Mouse (Mus musculus) left cerebral cortex, adult 9 months (tissue): Measurements from ENCODE around the gene Ston2.

Experiments used
- DNase-seq, 2 experiments: peaks; one replicate each; pipeline ENCODE4 v3.0.0; 2022; ENCODE audit warnings: low spot score in 2 of 2

Gene Ston2

GRCm38 (mm10) chr12:91663260-91663659 lies 124.9 kb downstream of the Ston2 start:
- DNase-seq, result no peak

DNA sequence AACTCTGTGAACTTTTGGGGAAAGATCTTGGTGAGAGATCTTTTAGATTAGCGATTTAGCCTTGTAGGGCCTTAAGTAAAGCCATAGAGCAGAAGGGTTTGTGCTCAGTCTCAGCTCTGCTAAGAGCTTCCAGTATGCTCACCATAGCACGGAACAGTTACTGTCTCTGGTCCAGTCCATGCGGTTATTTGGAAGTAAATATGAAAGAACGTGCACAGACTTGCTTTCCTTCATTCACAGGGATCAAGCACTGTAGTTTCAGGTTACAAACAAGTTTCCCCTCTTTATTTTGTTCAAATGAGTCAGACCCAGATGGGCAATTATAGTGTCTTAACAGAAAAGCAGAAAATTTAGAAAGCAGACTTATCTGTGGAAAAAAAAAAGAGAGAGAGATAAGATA lies 125.3 kb downstream of the Ston2 start:
- DNase-seq, result no peak

DNA sequence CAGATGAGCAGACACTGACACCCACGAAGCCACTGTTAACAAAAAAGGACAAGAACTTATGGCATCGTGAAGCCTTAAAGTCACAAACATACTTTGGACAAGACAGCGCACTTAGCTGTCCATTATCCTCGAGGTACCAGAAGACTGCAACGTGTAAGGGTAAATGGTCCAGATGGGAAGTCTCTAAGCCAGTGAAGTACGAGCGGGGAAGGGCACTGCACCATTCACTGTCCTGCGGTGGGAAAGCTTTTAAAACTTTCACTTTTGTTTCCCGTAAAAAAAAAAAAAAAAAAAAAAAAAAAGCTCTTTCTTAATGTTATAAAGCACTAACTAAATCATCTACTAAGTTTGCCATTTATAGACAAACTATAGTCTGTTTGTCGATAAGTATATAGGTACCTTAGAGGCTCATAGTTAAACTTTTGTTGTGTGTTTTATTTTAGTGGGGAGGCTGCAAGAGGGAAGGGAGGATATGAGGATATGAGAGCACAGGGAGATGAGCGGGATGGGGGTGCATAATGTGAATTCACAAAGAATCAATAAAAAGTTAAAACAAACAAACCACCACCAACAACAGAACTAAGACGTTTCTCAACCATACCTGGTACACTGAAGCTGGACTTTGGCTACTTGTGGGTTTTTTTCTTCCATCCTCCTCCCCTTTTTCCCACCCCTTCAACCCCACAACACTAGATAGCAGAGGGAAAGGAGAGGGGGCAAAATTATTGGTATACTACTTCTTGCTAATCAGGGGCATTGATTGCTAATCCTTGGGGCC lies 127.4 kb downstream of the Ston2 start:
- no peak for DNase-seq

DNA sequence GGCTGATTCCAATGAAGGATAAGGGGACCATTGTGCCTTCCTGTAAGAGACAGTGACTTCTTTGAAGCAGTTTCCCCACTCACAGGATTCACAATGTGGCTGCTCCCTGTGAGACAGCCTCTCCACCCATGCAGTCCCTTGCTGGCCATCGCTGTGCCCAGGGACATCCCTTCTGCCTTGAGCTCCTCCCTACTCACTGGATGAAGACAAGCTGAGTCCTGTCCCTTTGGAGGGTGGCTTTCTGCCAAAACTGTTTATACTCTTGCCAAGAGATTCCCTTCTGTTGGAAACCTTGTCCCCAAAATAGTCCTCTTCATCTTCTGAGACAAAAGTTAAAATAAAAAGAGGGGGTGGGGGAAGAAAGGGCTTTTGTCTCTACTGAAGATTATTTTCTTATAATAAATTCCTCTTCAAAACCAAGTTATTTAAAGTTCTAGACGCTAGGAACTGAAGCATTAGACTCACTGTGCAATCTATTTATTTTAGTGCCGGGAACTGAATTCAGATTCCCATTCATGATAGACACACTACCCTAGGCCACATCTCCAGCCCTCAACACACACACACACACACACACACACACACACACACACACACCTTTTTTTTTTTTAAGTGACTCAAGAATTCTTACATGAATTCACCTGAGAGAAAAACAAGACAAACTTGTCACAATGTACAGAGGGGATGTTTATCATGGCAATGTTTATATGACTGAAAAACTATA lies 133.6 kb downstream of the Ston2 start:
- DNase-seq, result peak in 1 of 2 experiments; percentile 31

DNA sequence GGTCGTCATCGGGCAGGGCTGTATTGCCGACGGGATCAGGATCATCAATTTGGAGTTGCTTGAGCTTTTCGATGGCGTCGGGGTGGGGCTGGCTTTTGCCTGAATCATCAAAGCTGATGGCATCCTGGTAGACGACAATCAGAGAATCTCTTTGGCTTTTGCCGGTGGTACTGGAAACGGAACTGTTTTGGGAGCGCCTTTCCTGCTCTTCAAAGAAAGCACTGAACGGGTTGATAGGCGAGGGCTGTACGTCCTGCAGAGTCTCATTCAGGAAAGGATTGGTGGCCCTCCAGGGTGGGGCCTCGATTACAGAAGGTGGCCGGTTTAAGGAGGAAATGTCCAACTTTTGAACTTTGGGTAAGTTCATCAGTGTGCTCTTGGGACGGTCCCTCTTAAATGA lies 139.8 kb downstream of the Ston2 start:
- no peak for DNase-seq

GRCm38 (mm10) chr12:91645361-91646123 lies 142.6 kb downstream of the Ston2 start:
- DNase-seq, result no peak

DNA sequence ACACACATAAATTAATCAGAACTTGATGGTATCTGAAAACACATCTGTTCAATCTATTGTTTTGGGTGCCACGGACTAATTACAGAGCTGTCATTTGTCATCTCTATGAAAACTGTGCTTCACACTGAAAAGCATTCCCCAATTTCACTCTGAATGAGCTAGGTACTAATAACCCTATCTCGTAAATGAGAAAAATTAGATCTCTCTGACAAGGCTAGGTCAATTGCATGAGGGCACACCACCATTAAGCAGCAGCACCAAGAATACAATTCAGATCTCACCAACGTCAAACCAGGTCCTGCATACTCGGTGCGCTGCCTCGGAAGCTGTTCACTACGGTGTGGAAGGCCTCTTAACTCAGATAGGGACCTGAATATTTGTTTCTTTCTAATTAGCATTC lies 145.0 kb downstream of the Ston2 start:
- DNase-seq, result no peak

DNA sequence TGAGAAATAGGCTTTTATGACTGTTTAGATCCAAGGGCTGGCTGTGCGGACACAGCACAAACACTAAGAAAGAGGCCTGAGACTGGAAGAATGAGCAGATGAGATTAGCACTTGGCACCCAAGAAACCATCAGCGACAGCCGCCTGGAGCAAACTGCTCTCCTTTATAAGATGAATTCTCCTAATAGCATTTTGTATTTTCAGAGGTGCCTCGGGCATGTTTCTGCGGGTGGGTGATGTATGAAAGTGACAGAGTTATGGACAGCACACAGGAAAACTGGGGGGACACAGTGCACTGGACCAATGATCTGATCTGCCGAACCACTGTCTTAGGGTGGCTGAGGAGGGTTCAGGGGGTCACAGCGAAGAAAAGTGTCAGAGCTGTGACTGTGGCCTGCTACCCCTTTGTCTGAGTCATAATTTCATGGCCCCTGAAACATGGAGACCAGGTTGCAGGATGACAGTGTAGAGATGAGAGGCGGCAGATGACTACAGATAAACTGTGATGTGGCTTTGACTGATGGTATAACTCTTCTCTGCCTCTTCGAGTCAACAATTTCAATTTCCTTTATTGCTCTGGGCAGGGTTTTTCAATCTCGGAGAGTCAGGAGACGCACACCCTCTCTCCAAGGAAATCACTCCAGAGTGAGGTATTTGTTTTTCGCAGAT lies 145.6 kb downstream of the Ston2 start:
- no peak for DNase-seq

GRCm38 (mm10) chr12:91641631-91642141 lies 146.5 kb downstream of the Ston2 start:
- peak; percentile 13 to 54 for DNase-seq

GRCm38 (mm10) chr12:91641133-91641532 lies 147.1 kb downstream of the Ston2 start:
- DNase-seq, result no peak

- DNase-seq, result peak; percentile 14 to 79
These were observed 147.5 kb downstream of the Ston2 start for GRCm38 (mm10) chr12:91640712-91641111.

GRCm38 (mm10) chr12:91638351-91638750 lies 149.8 kb downstream of the Ston2 start:
- DNase-seq, result no peak

- no peak for DNase-seq
These were observed 150.9 kb downstream of the Ston2 start for GRCm38 (mm10) chr12:91637136-91637909.

GRCm38 (mm10) chr12:91626482-91626881 lies 161.7 kb downstream of the Ston2 start:
- no peak for DNase-seq

- peak in 1 of 2 experiments; percentile 11 for DNase-seq
These were observed 163.2 kb downstream of the Ston2 start for GRCm38 (mm10) chr12:91625013-91625412.

DNA sequence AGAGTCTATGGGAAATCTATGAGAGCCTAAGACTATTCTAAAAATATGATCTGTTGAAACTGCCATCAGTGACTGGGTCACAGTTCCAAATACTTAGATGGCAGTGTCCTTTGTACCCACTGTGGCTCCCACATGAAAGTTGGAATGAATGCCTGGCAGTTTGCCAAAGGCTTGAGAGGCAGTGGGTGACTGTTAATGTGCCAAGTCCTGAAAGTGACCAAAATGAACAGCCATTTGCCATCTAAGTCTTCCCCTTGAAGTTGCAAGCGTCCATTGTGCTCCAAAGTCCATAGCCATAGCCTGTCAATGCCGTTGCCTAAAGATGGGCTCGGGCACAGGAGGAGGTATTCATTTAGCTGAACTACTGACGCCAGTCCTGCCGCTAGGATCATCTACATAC lies 178.8 kb downstream of the Ston2 start:
- no peak for DNase-seq

DNA sequence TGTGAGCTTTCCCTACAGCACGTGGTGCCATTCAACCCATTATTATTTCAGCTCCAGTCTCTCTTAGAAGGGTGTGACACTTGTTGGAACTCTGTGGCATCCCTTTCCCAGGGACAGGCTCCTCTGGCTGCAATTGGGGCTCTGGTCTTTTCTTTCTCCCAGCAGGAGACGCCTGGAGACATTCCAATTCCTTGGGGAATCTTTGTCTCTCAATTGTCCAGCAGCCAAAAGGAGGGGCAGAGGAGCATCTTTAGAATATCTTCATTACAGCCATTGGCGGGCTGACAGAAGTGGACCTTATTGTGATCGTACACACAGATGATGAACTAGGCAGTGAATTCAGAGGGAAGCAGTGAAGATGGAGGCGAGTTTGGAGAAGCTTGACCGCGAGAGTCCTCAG lies 180.5 kb downstream of the Ston2 start:
- DNase-seq, result no peak

DNA sequence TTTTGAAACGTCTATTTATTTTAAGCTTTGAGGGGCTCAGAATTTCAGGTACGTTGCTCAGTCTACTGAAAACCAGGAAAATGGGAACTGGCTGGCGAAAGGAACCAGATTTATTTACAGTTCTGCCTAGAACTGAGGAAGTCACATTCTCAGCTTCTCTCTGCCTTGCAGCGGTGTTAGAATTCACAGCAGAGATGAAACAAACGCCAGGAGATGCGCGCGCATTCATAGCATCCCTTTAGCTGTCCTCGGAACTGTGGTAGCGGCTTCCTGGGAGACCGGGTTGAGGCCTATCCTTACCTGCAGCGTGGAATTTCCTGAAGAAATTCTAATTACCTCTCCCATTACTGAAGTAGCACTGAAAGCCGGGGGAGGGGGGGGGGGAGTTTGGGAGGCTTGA lies 181.5 kb downstream of the Ston2 start:
- no peak for DNase-seq

- no peak for DNase-seq
These were observed 183.6 kb downstream of the Ston2 start for GRCm38 (mm10) chr12:91604600-91604999.

DNA sequence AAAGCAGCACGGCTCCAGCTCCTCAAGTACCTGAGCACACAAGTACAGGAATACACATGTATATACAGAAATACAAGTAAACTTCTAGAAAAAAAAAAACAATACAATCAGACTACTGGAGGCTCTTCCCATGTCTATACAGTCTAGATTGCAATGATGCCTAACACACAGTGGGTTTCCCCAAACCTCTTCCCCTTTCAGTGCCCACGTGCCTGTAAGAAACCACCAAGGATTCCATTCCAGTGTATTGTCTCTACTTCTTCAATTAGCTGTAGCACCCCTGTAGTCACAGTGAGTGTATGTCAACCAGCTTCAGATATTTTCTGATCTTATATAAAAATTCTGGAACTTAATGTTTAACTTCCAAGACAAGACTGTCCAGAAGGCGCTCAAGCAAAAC lies 196.1 kb downstream of the Ston2 start:
- DNase-seq, result no peak

- no peak for DNase-seq
These were observed 197.0 kb downstream of the Ston2 start for GRCm38 (mm10) chr12:91591191-91591590.
